Mouse (Mus musculus): ENCODE results near the gene 4931423N10Rik.

DNA sequence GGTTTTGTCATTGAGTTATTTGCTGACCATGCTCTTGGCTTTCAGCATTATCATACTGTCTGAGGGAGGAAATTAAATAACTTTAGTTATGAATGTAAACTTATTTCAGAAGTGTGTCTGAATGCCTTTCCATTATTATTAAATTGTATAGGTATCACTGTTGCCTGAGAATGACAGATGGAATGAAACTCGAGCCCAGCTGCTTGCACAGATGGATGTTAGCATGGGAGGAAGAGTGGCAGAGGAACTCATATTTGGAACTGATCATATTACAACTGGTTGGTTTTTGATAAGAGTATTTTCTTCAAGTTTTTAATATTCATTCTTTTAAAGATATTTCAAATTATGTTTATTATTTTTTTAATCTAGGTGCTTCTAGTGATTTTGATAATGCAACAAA is 12.9 kb upstream of the 4931423N10Rik start:
- TF ChIP-seq CHD2 (IDR thresholded peaks at IDR 0.05; ENCODE audit: low read depth, low read length): no peak
- no peak for TF ChIP-seq ZC3H11A (IDR thresholded peaks at IDR 0.05; ENCODE audit: borderline replicate concordance, low read depth, low read length)
- TF ChIP-seq HCFC1 (IDR thresholded peaks at IDR 0.05; ENCODE audit: borderline replicate concordance, insufficient read depth, low read length): no peak
- no peak for TF ChIP-seq MAFK (IDR thresholded peaks at IDR 0.05; ENCODE audit: insufficient read depth, low read depth, low read length)

All from ES-E14 (cell line).